Mouse (Mus musculus): ENCODE measurements around the gene Ankrd23. TPM values are rescaled to one million over a fixed set of nuclear protein-coding genes. Genes with fewer than 3 reads are reported as not detected.

Ankrd23 gene
- total RNA-seq, 1 experiment from 2014 or later: 9.4 TPM

GRCm38 (mm10) chr1:36567818-36568603, 31.3 kb upstream of the Ankrd23 start:
- ATAC-seq (replicated peaks; ENCODE audit: insufficient number of reproducible peaks, low FRiP score, low TSS enrichment, poor library complexity, severe bottlenecking): no peak

- ATAC-seq (replicated peaks; ENCODE audit: insufficient number of reproducible peaks, low FRiP score, low TSS enrichment, poor library complexity, severe bottlenecking): no peak
Measured at GRCm38 (mm10) chr1:36566425-36566824, 29.7 kb upstream of the Ankrd23 start.

- no peak for ATAC-seq (replicated peaks; ENCODE audit: insufficient number of reproducible peaks, low FRiP score, low TSS enrichment, poor library complexity, severe bottlenecking)
Measured at GRCm38 (mm10) chr1:36564101-36564500, 27.4 kb upstream of the Ankrd23 start.

- ATAC-seq (replicated peaks; ENCODE audit: insufficient number of reproducible peaks, low FRiP score, low TSS enrichment, poor library complexity, severe bottlenecking): no peak
Measured at GRCm38 (mm10) chr1:36563632-36564031, 26.9 kb upstream of the Ankrd23 start.

GRCm38 (mm10) chr1:36563197-36563596, 26.5 kb upstream of the Ankrd23 start:
- no peak for ATAC-seq (replicated peaks; ENCODE audit: insufficient number of reproducible peaks, low FRiP score, low TSS enrichment, poor library complexity, severe bottlenecking)

GRCm38 (mm10) chr1:36562388-36562787, 25.7 kb upstream of the Ankrd23 start:
- no peak for ATAC-seq (replicated peaks; ENCODE audit: insufficient number of reproducible peaks, low FRiP score, low TSS enrichment, poor library complexity, severe bottlenecking)

GRCm38 (mm10) chr1:36560903-36561302, 24.2 kb upstream of the Ankrd23 start:
- ATAC-seq (replicated peaks; ENCODE audit: insufficient number of reproducible peaks, low FRiP score, low TSS enrichment, poor library complexity, severe bottlenecking): no peak

- ATAC-seq (replicated peaks; ENCODE audit: insufficient number of reproducible peaks, low FRiP score, low TSS enrichment, poor library complexity, severe bottlenecking): no peak
Measured at GRCm38 (mm10) chr1:36559888-36560287, 23.2 kb upstream of the Ankrd23 start.

GRCm38 (mm10) chr1:36559256-36559655, 22.6 kb upstream of the Ankrd23 start:
- ATAC-seq (replicated peaks; ENCODE audit: insufficient number of reproducible peaks, low FRiP score, low TSS enrichment, poor library complexity, severe bottlenecking): no peak

- no peak for ATAC-seq (replicated peaks; ENCODE audit: insufficient number of reproducible peaks, low FRiP score, low TSS enrichment, poor library complexity, severe bottlenecking)
Measured at GRCm38 (mm10) chr1:36558031-36558993, 21.6 kb upstream of the Ankrd23 start, which contains the start of gene Sema4c. Sema4c (minus strand) TSS chr1:36558349.

- no peak for ATAC-seq (replicated peaks; ENCODE audit: insufficient number of reproducible peaks, low FRiP score, low TSS enrichment, poor library complexity, severe bottlenecking)
Measured at GRCm38 (mm10) chr1:36557457-36558011, 20.9 kb upstream of the Ankrd23 start.

- ATAC-seq (replicated peaks; ENCODE audit: insufficient number of reproducible peaks, low FRiP score, low TSS enrichment, poor library complexity, severe bottlenecking): 0 out of 2 replicates have a peak, but pooled peaks have one; percentile 38
Measured at GRCm38 (mm10) chr1:36556553-36557456, 20.1 kb upstream of the Ankrd23 start.

GRCm38 (mm10) chr1:36555798-36556395, 19.2 kb upstream of the Ankrd23 start:
- no peak for ATAC-seq (replicated peaks; ENCODE audit: insufficient number of reproducible peaks, low FRiP score, low TSS enrichment, poor library complexity, severe bottlenecking)

- ATAC-seq (replicated peaks; ENCODE audit: insufficient number of reproducible peaks, low FRiP score, low TSS enrichment, poor library complexity, severe bottlenecking): no peak
Measured at GRCm38 (mm10) chr1:36554633-36555399, 18.1 kb upstream of the Ankrd23 start.

- no peak for ATAC-seq (replicated peaks; ENCODE audit: insufficient number of reproducible peaks, low FRiP score, low TSS enrichment, poor library complexity, severe bottlenecking)
Measured at GRCm38 (mm10) chr1:36552506-36552905, 15.8 kb upstream of the Ankrd23 start.

GRCm38 (mm10) chr1:36551904-36552303, 15.2 kb upstream of the Ankrd23 start:
- no peak for ATAC-seq (replicated peaks; ENCODE audit: insufficient number of reproducible peaks, low FRiP score, low TSS enrichment, poor library complexity, severe bottlenecking)
